Mouse (Mus musculus): ENCODE measurements around the gene Zfp369. TPM values are rescaled to one million over a fixed set of nuclear protein-coding genes. Genes with fewer than 3 reads are reported as not detected.

Gene Zfp369
- total RNA-seq (2021): 10 to 100 TPM; 21.2 to 23.3 TPM
- polyA plus RNA-seq (2012; rRNA removed): 11.0 and 18.6 TPM in 2 replicates
- long read RNA-seq, partial matches to known transcripts: 0 of 2 reads
- long read RNA-seq, other reads (novel, unspliced or antisense): 1 of 2 reads

GRCm38 (mm10) chr13:65278383-65279341, at the start of gene Zfp369:
Gene Zfp369, plus strand, starts transcription at chr13:65278814.
- no peak for TF ChIP-seq EP300 (IDR thresholded peaks at IDR 0.05; ENCODE audit: insufficient read depth, low read depth, low read length)
- peak; percentile 25; the same call in 1 of the 2 replicates for TF ChIP-seq CTCF (IDR thresholded peaks at IDR 0.05)
- peak; percentile 78 for TF ChIP-seq POLR2A (IDR thresholded peaks at IDR 0.05; ENCODE audit: insufficient read depth, low read depth, low read length)
- H3K27ac ChIP-seq: peak within 1 kb of the TSS; percentile 85
- no peaks in the 10 kb centered on the region for H3K79me2 ChIP-seq (replicated peaks; ENCODE audit: control insufficient read depth, insufficient read depth, low read length)
- H3K4me3 ChIP-seq: peak within 1 kb of the TSS; percentile 87
- peak; percentile 95 to 96 for DNase-seq
- intact Hi-C loops (cut with DNase I): loop anchor here (1.0 to 10.0 kb wide), 3 partner anchors 37 to 934 kb away; partner anchors contain the start of gene Mfsd14b
- H3K9ac ChIP-seq (ENCODE audit: low read depth, low read length): peak within 1 kb of the TSS; percentile 79
- H3K27me3 ChIP-seq (ENCODE audit: control insufficient read depth, insufficient read depth, low read length): no peaks in the 10 kb centered on the region
- H3K36me3 ChIP-seq (ENCODE audit: control insufficient read depth, insufficient read depth, low read length): no peaks in the 10 kb centered on the region
- no peaks in the 10 kb centered on the region for H3K4me1 ChIP-seq (ENCODE audit: control insufficient read depth, insufficient read depth, low read length)
- under 1% methylated on average over 50 of the region's 50 CpGs for WGBS

- no peak for DNase-seq
- Histone ChIP-seq H3K4me3 (no peak overlapping the region), H3K79me2 (replicated peaks; ENCODE audit: control insufficient read depth, insufficient read depth, low read length) (no peaks in the 10 kb centered on the region), H3K27me3 (ENCODE audit: control insufficient read depth, insufficient read depth, low read length) (no peaks in the 10 kb centered on the region), H3K9ac (ENCODE audit: low read depth, low read length) (no peak overlapping the region), H3K4me1 (ENCODE audit: control insufficient read depth, insufficient read depth, low read length) (peaks cover 2% of the 10 kb centered on the region; the same call in 1 of the 2 replicates), H3K36me3 (ENCODE audit: control insufficient read depth, insufficient read depth, low read length) (no peaks in the 10 kb centered on the region), H3K27ac (no peak overlapping the region)
- TF ChIP-seq POLR2A (IDR thresholded peaks at IDR 0.05; ENCODE audit: insufficient read depth, low read depth, low read length): no peak
- no peak for TF ChIP-seq EP300 (IDR thresholded peaks at IDR 0.05; ENCODE audit: insufficient read depth, low read depth, low read length)
- no peak for TF ChIP-seq CTCF (IDR thresholded peaks at IDR 0.05)
- intact Hi-C loops (cut with DNase I): no loop called here
- 75% methylated on average over 9 of the region's 9 CpGs for WGBS
Measured at GRCm38 (mm10) chr13:65237211-65237610, 41.4 kb upstream of the Zfp369 start.

- intact Hi-C loops (cut with DNase I): loop anchor here (1.0 to 10.0 kb wide), 3 partner anchors 38 to 796 kb away; partner anchors contain the start of genes Mfsd14b and Zfp369
- TF ChIP-seq POLR2A (IDR thresholded peaks at IDR 0.05; ENCODE audit: insufficient read depth, low read depth, low read length): peak; percentile 88
- TF ChIP-seq CTCF (IDR thresholded peaks at IDR 0.05): no peak
- 0 out of 2 replicates have a peak, but pooled peaks have one; percentile 29 for TF ChIP-seq EP300 (IDR thresholded peaks at IDR 0.05; ENCODE audit: insufficient read depth, low read depth, low read length)
- Histone ChIP-seq H3K36me3 (ENCODE audit: control insufficient read depth, insufficient read depth, low read length) (no peaks in the 10 kb centered on the region), H3K4me1 (ENCODE audit: control insufficient read depth, insufficient read depth, low read length) (peaks cover 2% of the 10 kb centered on the region; the same call in 1 of the 2 replicates), H3K9ac (ENCODE audit: low read depth, low read length) (peak overlapping the region; percentile 69), H3K79me2 (replicated peaks; ENCODE audit: control insufficient read depth, insufficient read depth, low read length) (no peaks in the 10 kb centered on the region), H3K4me3 (peak overlapping the region; percentile 78), H3K27me3 (ENCODE audit: control insufficient read depth, insufficient read depth, low read length) (no peaks in the 10 kb centered on the region), H3K27ac (peak overlapping the region; percentile 94)
- WGBS: under 1% methylated on average over 28 of the region's 28 CpGs
- peak; percentile 93 to 96 for DNase-seq
Measured at GRCm38 (mm10) chr13:65240509-65241098, 38.0 kb upstream of the Zfp369 start.

- no peaks in the 10 kb centered on the region for H3K79me2 ChIP-seq (replicated peaks; ENCODE audit: control insufficient read depth, insufficient read depth, low read length)
- under 1% methylated on average over 45 of the region's 45 CpGs for WGBS
- H3K4me3 ChIP-seq: peak overlapping the region; percentile 78
- H3K27me3 ChIP-seq (ENCODE audit: control insufficient read depth, insufficient read depth, low read length): no peaks in the 10 kb centered on the region
- peaks cover 2% of the 10 kb centered on the region; the same call in 1 of the 2 replicates for H3K4me1 ChIP-seq (ENCODE audit: control insufficient read depth, insufficient read depth, low read length)
- intact Hi-C loops (cut with DNase I): loop anchor here (1.0 to 10.0 kb wide), 3 partner anchors 37 to 796 kb away; partner anchors contain the start of genes Mfsd14b and Zfp369
- peak overlapping the region; percentile 69 for H3K9ac ChIP-seq (ENCODE audit: low read depth, low read length)
- DNase-seq: peak; percentile 92 to 95
- H3K27ac ChIP-seq: peak overlapping the region; percentile 94
- TF ChIP-seq EP300 (IDR thresholded peaks at IDR 0.05; ENCODE audit: insufficient read depth, low read depth, low read length) (peak; percentile 32; the same call in 1 of the 2 replicates), POLR2A (IDR thresholded peaks at IDR 0.05; ENCODE audit: insufficient read depth, low read depth, low read length) (no peak; the same call in 1 of the 2 replicates)
- H3K36me3 ChIP-seq (ENCODE audit: control insufficient read depth, insufficient read depth, low read length): no peaks in the 10 kb centered on the region
Measured at GRCm38 (mm10) chr13:65241099-65241626, 37.5 kb upstream of the Zfp369 start.

GRCm38 (mm10) chr13:65241627-65242318, 36.8 kb upstream of the Zfp369 start:
- WGBS: 1% methylated on average over 51 of the region's 51 CpGs
- peak overlapping the region; percentile 69 for H3K9ac ChIP-seq (ENCODE audit: low read depth, low read length)
- no peaks in the 10 kb centered on the region for H3K36me3 ChIP-seq (ENCODE audit: control insufficient read depth, insufficient read depth, low read length)
- H3K27ac ChIP-seq: peak overlapping the region; percentile 94
- no peaks in the 10 kb centered on the region for H3K79me2 ChIP-seq (replicated peaks; ENCODE audit: control insufficient read depth, insufficient read depth, low read length)
- peak overlapping the region; percentile 78 for H3K4me3 ChIP-seq
- TF ChIP-seq EP300 (IDR thresholded peaks at IDR 0.05; ENCODE audit: insufficient read depth, low read depth, low read length) (no peak), POLR2A (IDR thresholded peaks at IDR 0.05; ENCODE audit: insufficient read depth, low read depth, low read length) (no peak), CTCF (IDR thresholded peaks at IDR 0.05) (no peak)
- intact Hi-C loops (cut with DNase I): loop anchor here (1.0 to 10.0 kb wide), 3 partner anchors 37 to 797 kb away; partner anchors contain the start of genes Mfsd14b and Zfp369
- DNase-seq: no peak
- no peaks in the 10 kb centered on the region for H3K27me3 ChIP-seq (ENCODE audit: control insufficient read depth, insufficient read depth, low read length)
- H3K4me1 ChIP-seq (ENCODE audit: control insufficient read depth, insufficient read depth, low read length): peaks cover 2% of the 10 kb centered on the region; the same call in 1 of the 2 replicates
